ENCODE assay signal across 16 mouse cellular contexts in the genomic region with DNA sequence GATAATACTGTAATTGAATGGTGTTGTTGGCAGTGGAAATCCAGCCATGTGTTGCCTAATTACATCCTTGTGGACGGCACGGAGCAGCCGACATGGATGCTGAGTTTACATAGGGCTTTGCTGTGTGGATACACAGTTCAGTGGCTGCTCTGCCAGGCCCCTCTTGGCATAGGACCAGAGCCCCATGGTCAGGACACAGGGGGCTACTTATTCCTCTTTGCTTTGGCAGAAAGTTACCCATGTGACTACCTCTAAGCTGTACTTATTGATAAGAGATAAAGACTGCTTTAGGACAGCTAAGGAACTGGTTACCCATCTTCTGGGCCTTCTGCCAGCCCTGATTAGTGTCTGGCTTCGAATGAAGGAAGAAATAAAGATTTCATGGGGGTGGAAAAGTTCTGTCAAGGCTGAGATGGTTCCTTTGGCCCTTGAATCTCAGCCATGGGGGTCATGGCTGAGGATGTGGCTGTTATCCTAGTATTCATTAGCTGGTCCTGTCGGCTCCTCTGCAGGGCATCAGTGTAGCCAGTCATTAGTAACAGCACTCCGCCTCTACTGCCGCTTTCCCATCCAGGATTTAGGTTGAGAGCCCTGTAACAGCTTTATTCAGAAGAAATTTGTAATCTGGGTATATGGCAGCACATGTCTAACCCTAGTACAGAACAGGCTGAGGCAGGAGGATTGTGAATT. TPM values are rescaled to one million over a fixed set of nuclear protein-coding genes. Genes with fewer than 3 reads are reported as not detected.
DNase-seq lines count a peak whose midpoint lies in the region; ATAC-seq and TF ChIP-seq lines count a peak whose summit lies in the region.
"Had no signal": no experiment of that assay in that cellular context is flagged by ENCODE, and none has a peak within 500 bp of the region (broad histone marks: within the 10 kb centered on the region; RNA-seq: fewer than 3 reads in every experiment).

No protein-coding gene starts in this region.

- H3K9ac ChIP-seq in lung, embryonic 14.5 days, result no peak overlapping the region
- H3K9ac ChIP-seq in lung, postnatal 0 days (replicated peaks; ENCODE audit: low read depth), result no peak overlapping the region
- H3K9ac ChIP-seq in embryonic facial prominence, embryonic 14.5 days (ENCODE audit: low read depth, low read length), result no peak overlapping the region
- no peak overlapping the region for H3K9ac ChIP-seq in midbrain, embryonic 15.5 days

- H3K27me3 ChIP-seq in lung, embryonic 14.5 days (ENCODE audit: insufficient read depth, low read length), result no peaks in the 10 kb centered on the region
- H3K27me3 ChIP-seq in lung, postnatal 0 days (replicated peaks; ENCODE audit: insufficient read depth, low read length), result no peaks in the 10 kb centered on the region
- no peaks in the 10 kb centered on the region for H3K27me3 ChIP-seq in embryonic facial prominence, embryonic 14.5 days (replicated peaks; ENCODE audit: control insufficient read depth, insufficient read depth, low read length)
- no peaks in the 10 kb centered on the region for H3K27me3 ChIP-seq in midbrain, embryonic 15.5 days (replicated peaks)
- H3K27me3 ChIP-seq: Patski had no signal

- ATAC-seq in lung, embryonic 14.5 days (ENCODE audit: insufficient read depth), result peak; percentile 35; the same call in 1 of the 2 replicates
- no peak for ATAC-seq in lung, postnatal 0 days
- peak; percentile 89 for ATAC-seq in embryonic facial prominence, embryonic 14.5 days (ENCODE audit: low read depth)
- peak; percentile 86 for ATAC-seq in midbrain, embryonic 15.5 days (replicated peaks)
- ATAC-seq: Patski had no signal

- no peak for TF ChIP-seq EP300 in lung, postnatal 0 days (IDR thresholded peaks at IDR 0.05)

- TF ChIP-seq CTCF in lung, embryonic 14.5 days (IDR thresholded peaks at IDR 0.05; ENCODE audit: low read depth), result no peak
- TF ChIP-seq CTCF in lung, postnatal 0 days (IDR thresholded peaks at IDR 0.05), result no peak

- H3K36me3 ChIP-seq in lung, embryonic 14.5 days (ENCODE audit: insufficient read depth), result no peaks in the 10 kb centered on the region
- no peaks in the 10 kb centered on the region for H3K36me3 ChIP-seq in lung, postnatal 0 days (ENCODE audit: insufficient read depth, low read length)
- no peaks in the 10 kb centered on the region for H3K36me3 ChIP-seq in embryonic facial prominence, embryonic 14.5 days (ENCODE audit: control insufficient read depth, insufficient read depth, low read length)
- no peaks in the 10 kb centered on the region for H3K36me3 ChIP-seq in midbrain, embryonic 15.5 days (replicated peaks)

- H3K4me1 ChIP-seq in lung, embryonic 14.5 days (ENCODE audit: insufficient read depth), result no peaks in the 10 kb centered on the region
- H3K4me1 ChIP-seq in lung, postnatal 0 days (ENCODE audit: insufficient read depth, low read depth, low read length), result no peaks in the 10 kb centered on the region
- H3K4me1 ChIP-seq in embryonic facial prominence, embryonic 14.5 days (ENCODE audit: control insufficient read depth, insufficient read depth, low read length), result peaks cover 5% of the 10 kb centered on the region; the same call in 1 of the 2 replicates
- no peaks in the 10 kb centered on the region for H3K4me1 ChIP-seq in midbrain, embryonic 15.5 days

- H3K4me2 ChIP-seq in lung, embryonic 14.5 days, result no peak overlapping the region
- no peak overlapping the region for H3K4me2 ChIP-seq in lung, postnatal 0 days (replicated peaks; ENCODE audit: low read depth, low read length)
- no peak overlapping the region for H3K4me2 ChIP-seq in embryonic facial prominence, embryonic 14.5 days (ENCODE audit: low read depth, low read length)
- no peak overlapping the region for H3K4me2 ChIP-seq in midbrain, embryonic 15.5 days

- no peaks in the 10 kb centered on the region; the same call in 1 of the 2 replicates for H3K9me3 ChIP-seq in lung, embryonic 14.5 days (ENCODE audit: low read depth, low read length)
- H3K9me3 ChIP-seq in lung, postnatal 0 days (ENCODE audit: low read length), result no peaks in the 10 kb centered on the region
- H3K9me3 ChIP-seq in embryonic facial prominence, embryonic 14.5 days (ENCODE audit: control insufficient read depth, low read length), result peaks cover 6% of the 10 kb centered on the region
- no peaks in the 10 kb centered on the region for H3K9me3 ChIP-seq in midbrain, embryonic 15.5 days

- WGBS in lung, embryonic 14.5 days, result 62% methylated on average over 7 of the region's 7 CpGs
- WGBS in lung, postnatal 0 days, result 58% methylated on average over 7 of the region's 7 CpGs
- 54% methylated on average over 7 of the region's 7 CpGs for WGBS in embryonic facial prominence, embryonic 14.5 days
- 68% methylated on average over 7 of the region's 7 CpGs for WGBS in midbrain, embryonic 15.5 days

- H3K27ac ChIP-seq in lung, embryonic 14.5 days (ENCODE audit: low read depth), result no peak overlapping the region
- no peak overlapping the region for H3K27ac ChIP-seq in lung, postnatal 0 days (ENCODE audit: low read length)
- H3K27ac ChIP-seq in embryonic facial prominence, embryonic 14.5 days (replicated peaks; ENCODE audit: low read depth, low read length), result no peak overlapping the region; the same call in 1 of the 2 replicates
- no peak overlapping the region for H3K27ac ChIP-seq in midbrain, embryonic 15.5 days

- DNase-seq in frontal cortex, postnatal 10 days (ENCODE audit: low spot score in 2 of 2), result peak; percentile 22 to 26
- DNase-seq in frontal cortex, postnatal 36 days (ENCODE audit: low spot score in 2 of 2), result no peak
- DNase-seq in lung, embryonic 14.5 days, result no peak
- DNase-seq in lung, postnatal 0 days (ENCODE audit: low spot score), result no peak
- peak; percentile 74 for DNase-seq in embryonic facial prominence, embryonic 14.5 days (ENCODE audit: low spot score)
- no peak for DNase-seq in embryo, embryonic 11 days
- DNase-seq in spleen, adult 18-20 months, result no peak
- DNase-seq: adrenal gland, postnatal 10 days; cerebellum, adult 18-20 months; gastrocnemius, postnatal 25 days; heart, postnatal 14 days; lung, postnatal 10 days had no signal

- H3K4me3 ChIP-seq in lung, embryonic 14.5 days (ENCODE audit: low read depth, low read length), result no peak overlapping the region
- no peak overlapping the region for H3K4me3 ChIP-seq in lung, postnatal 0 days (ENCODE audit: low read depth, low read length)
- H3K4me3 ChIP-seq in embryonic facial prominence, embryonic 14.5 days (ENCODE audit: low read depth, low read length), result no peak overlapping the region
- no peak overlapping the region for H3K4me3 ChIP-seq in midbrain, embryonic 15.5 days
- H3K4me3 ChIP-seq: myocyte had no signal

RNA-seq across cellular contexts. Expression of a gene that starts 17.8 kb away (rescaled TPM):
- polyA plus RNA-seq in lung, embryonic 14.5 days (2014; fragmentation: Nextera tagmentation; extraction: Ambion mirVana), result not detected in 2 replicates
- not detected in 2 replicates for polyA plus RNA-seq in lung, postnatal 0 days (2015; fragmentation: Nextera tagmentation; extraction: Ambion mirVana)
- polyA plus RNA-seq in embryonic facial prominence, embryonic 14.5 days (2014; fragmentation: Nextera tagmentation; extraction: Ambion mirVana), result not detected in 2 replicates
- not detected in 2 replicates for polyA plus RNA-seq in midbrain, embryonic 15.5 days (2015; fragmentation: Nextera tagmentation; extraction: Ambion mirVana)
- polyA plus RNA-seq: kidney, embryonic 14.5 days; myocyte; Patski had no signal

RNA-seq across cellular contexts. Expression of a gene that starts 47.7 kb away (rescaled TPM):
- polyA plus RNA-seq in lung, embryonic 14.5 days (2014; fragmentation: Nextera tagmentation; extraction: Ambion mirVana), result 5.4 and 5.7 TPM in 2 replicates
- polyA plus RNA-seq in lung, postnatal 0 days (2015; fragmentation: Nextera tagmentation; extraction: Ambion mirVana), result 15.8 and 17.5 TPM in 2 replicates
- 12.4 and 14.3 TPM in 2 replicates for polyA plus RNA-seq in embryonic facial prominence, embryonic 14.5 days (2014; fragmentation: Nextera tagmentation; extraction: Ambion mirVana)
- 1.5 and 1.7 TPM in 2 replicates for polyA plus RNA-seq in midbrain, embryonic 15.5 days (2015; fragmentation: Nextera tagmentation; extraction: Ambion mirVana)

Comparison
In these comparisons a context has a peak if more than half of its experiments do, and no peak if none do; other contexts are left out.
1. DNase-seq: peak in frontal cortex, postnatal 10 days (2 of 2) and embryonic facial prominence, embryonic 14.5 days (single experiment); none in frontal cortex, postnatal 36 days (0 of 2), lung, embryonic 14.5 days (single experiment), lung, postnatal 0 days (single experiment), embryo, embryonic 11 days (single experiment) and spleen, adult 18-20 months (0 of 2).